In the genomic region with DNA sequence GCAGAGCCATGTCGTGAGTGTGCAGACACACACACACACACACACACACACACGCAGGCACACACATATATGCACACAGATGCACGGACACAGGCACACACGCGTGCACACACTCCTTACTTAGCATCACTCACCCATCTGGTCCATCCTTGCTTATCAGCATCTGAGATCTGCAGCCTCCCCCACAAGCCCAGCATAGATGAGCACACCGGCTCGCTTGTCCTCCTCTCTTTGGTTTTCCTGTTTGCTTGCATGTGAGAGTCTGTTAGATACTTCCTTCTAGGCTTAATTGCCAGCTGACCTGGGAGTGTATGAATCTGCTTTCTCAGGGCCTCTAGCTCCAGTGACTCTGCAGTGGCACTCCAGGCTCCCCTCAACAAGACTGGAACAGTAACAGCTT, we compare ENCODE assay signal across 24 mouse cellular contexts.
A peak's percentile ranks its signal among the peaks of the same experiment; 100 is the strongest.
DNase-seq lines count a peak whose midpoint lies in the region; ATAC-seq lines count a peak whose summit lies in the region.
"Had no signal": no experiment of that assay in that cellular context is flagged by ENCODE, and none has a peak within 500 bp of the region (broad histone marks: within the 10 kb centered on the region; RNA-seq: fewer than 3 reads in every experiment).

No protein-coding gene starts in this region.

- intact Hi-C loops in heart, postnatal 25 days (cut with DNase I) = no loop called here
- intact Hi-C loops in left cerebral cortex, postnatal 25 days (cut with DNase I) = no loop called here

- ATAC-seq in common myeloid progenitor, adult 5-6 weeks (replicated peaks; ENCODE audit: low read depth, poor library complexity, severe bottlenecking) = peak; percentile 20; the same call in 1 of the 2 replicates
- ATAC-seq in megakaryocyte progenitor cell, adult 5-6 weeks (replicated peaks; ENCODE audit: poor library complexity) = peak; percentile 40
- ATAC-seq: activated CD4-positive, CD25-positive, alpha-beta regulatory T cell, adult 4 months; CD4-positive, CD25-positive, alpha-beta regulatory T cell, adult 4 months; forebrain, embryonic 13.5 days; forebrain, embryonic 16.5 days; hindbrain, embryonic 16.5 days; inflammation-experienced regulatory T-cells, adult 6 months; intestine, embryonic 16.5 days had no signal

- peak; percentile 83 for DNase-seq in heart, adult 11 months
- no peak for DNase-seq in heart, postnatal 25 days (ENCODE audit: low spot score)
- DNase-seq in 416B (ENCODE audit: low read depth) = peak; percentile 81
- DNase-seq in urinary bladder, postnatal 14 days (ENCODE audit: low spot score) = no peak
- no peak for DNase-seq in left cerebral cortex, postnatal 25 days (ENCODE audit: low spot score in 2 of 2)
- DNase-seq: adrenal gland, adult 8-10 months; adrenal gland, postnatal 25 days; cerebellum, adult 11-12 months; cerebellum, adult 8-10 months; cerebellum, postnatal 10 days; embryo, embryonic 11 days; gastrocnemius, postnatal 10 days; gastrocnemius, postnatal 36 days; heart, adult 2 months; heart, postnatal 14 days had no signal

Comparison
In these comparisons a context has a peak if more than half of its experiments do, and no peak if none do; other contexts are left out.
1. DNase-seq: peak in heart, adult 11 months (single experiment) and 416B (single experiment); none in heart, postnatal 25 days (single experiment), urinary bladder, postnatal 14 days (single experiment) and left cerebral cortex, postnatal 25 days (0 of 2).